Mouse (Mus musculus) liver, embryonic 14.5 days (tissue): ENCODE measurements around the gene Pcare. TPM values are rescaled to one million over a fixed set of nuclear protein-coding genes. Genes with fewer than 3 reads are reported as not detected.

Experiments used
- ATAC-seq: fragments of 200-750 bp; cut with Nextera tagmentation; 2 replicates; pipeline ENCODE4 v1.8.0; 2017; ENCODE audit warnings: moderate number of reproducible peaks, mild to moderate bottlenecking, moderate library complexity; ENCODE audit not compliant: insufficient read depth
- DNase-seq, 3 experiments: peaks; one replicate each; pipeline ENCODE4 v3.0.0-alpha.2; 2012 to 2013; ENCODE audit warnings: low read depth in 3 of 3, low spot score in 3 of 3
- H3K27ac ChIP-seq: fragments of 300-500 bp; sonication (generic); 2 replicates; pipeline ENCODE4 v1.5.1; 2014; ENCODE audit warnings: moderate library complexity, mild to moderate bottlenecking, control low read depth, inconsistent platforms
- H3K27me3 ChIP-seq: fragments of 300-500 bp; sonication (generic); 2 replicates; pipeline ENCODE4 v1.6.1; 2014; ENCODE audit warnings: mild to moderate bottlenecking, low read length, moderate library complexity; ENCODE audit not compliant: control insufficient read depth, insufficient read depth
- H3K36me3 ChIP-seq: fragments of 300-500 bp; sonication (generic); replicated peaks from 2 replicates; pipeline ENCODE4 v1.6.1; 2014; ENCODE audit warnings: low read depth; ENCODE audit not compliant: control insufficient read depth, insufficient read depth
- H3K4me1 ChIP-seq, 2 experiments: fragments of 200-500 bp in 1 of 2; fragments of 300-500 bp in 1 of 2; sonication (generic) in 1 of 2; replicated peaks; 2 replicates each; pipeline ENCODE4 v1.6.1; 2012 to 2014; ENCODE audit warnings: antibody characterized with exemption in 1 of 2, inconsistent platforms in 1 of 2, low read length in 1 of 2; ENCODE audit not compliant: control insufficient read depth in 2 of 2, insufficient read depth in 2 of 2
- H3K4me2 ChIP-seq: fragments of 300-500 bp; sonication (generic); 2 replicates; pipeline ENCODE4 v1.6.1; 2014; ENCODE audit warnings: low read depth, mild to moderate bottlenecking, control low read depth, moderate library complexity
- H3K4me3 ChIP-seq, 2 experiments: fragments of 200-500 bp in 1 of 2; fragments of 300-500 bp in 1 of 2; sonication (generic) in 1 of 2; 2 replicates each; pipeline ENCODE4 v1.5.1; 2012 to 2014; ENCODE audit warnings: low read depth in 2 of 2, low read length in 2 of 2, mild to moderate bottlenecking in 2 of 2, control low read depth in 1 of 2, inconsistent platforms in 1 of 2, moderate library complexity in 1 of 2; ENCODE audit not compliant: insufficient read depth in 1 of 2
- H3K9ac ChIP-seq: fragments of 300-500 bp; sonication (generic); replicated peaks from 2 replicates; pipeline ENCODE4 v1.6.1; 2014; ENCODE audit warnings: mild to moderate bottlenecking, control low read depth, moderate library complexity
- H3K9me3 ChIP-seq: fragments of 300-500 bp; sonication (generic); 2 replicates; pipeline ENCODE4 v1.6.1; 2016; ENCODE audit warnings: low read length, mixed read lengths; ENCODE audit not compliant: control insufficient read depth
- CTCF ChIP-seq: IDR thresholded peaks from 2 replicates; pipeline ENCODE4 v1.5.1; 2016; ENCODE audit warnings: antibody characterized with exemption, low read depth, control low read depth
- EP300 ChIP-seq: IDR thresholded peaks from 2 replicates; pipeline ENCODE4 v1.6.1; 2016; ENCODE audit warnings: antibody characterized with exemption, low read depth
- WGBS: fragments of 180-500 bp; shearing (Covaris S2); extraction: QIAGEN DNeasy Blood & Tissue Kit; methylation state at CpG from one replicate; pipeline ENCODE4 v1.1.7; 2014; ENCODE audit not compliant: insufficient replicate concordance; 5-methylcytosine and 5-hydroxymethylcytosine counted together
- polyA plus RNA-seq, 2 experiments: library from polyadenylated mRNA; depleted of rRNA in 1 of 2; stranded (reverse) in 1 of 2; unstranded in 1 of 2; fragments of >200 nt; fragmentation: Nextera tagmentation in 1 of 2; extraction: Ambion mirVana in 1 of 2; gene quantifications; 2 replicates each; pipeline versions ENCODE4 v1.2.1 to v1.2.3; 2012 to 2014

Gene Pcare
- polyA plus RNA-seq, 2 experiments = 0.02 to 0.03 TPM

- DNase-seq (no peak), ATAC-seq (no peak)
- Histone ChIP-seq H3K27ac (no peak overlapping the region), H3K9me3 (no peaks in the 10 kb centered on the region; the same call in 1 of the 2 replicates), H3K27me3 (peaks cover 12% of the 10 kb centered on the region), H3K4me3 (no peak overlapping the region), H3K36me3 (no peaks in the 10 kb centered on the region), H3K4me1 (no peaks in the 10 kb centered on the region), H3K9ac (no peak overlapping the region), H3K4me2 (no peak overlapping the region)
- TF ChIP-seq CTCF (no peak), EP300 (no peak)
- 33% methylated on average over 10 of the region's 10 CpGs for whole genome bisulfite sequencing
Measured at GRCm38 (mm10) chr17:71783366-71783735, 30.7 kb upstream of the Pcare start.

DNA sequence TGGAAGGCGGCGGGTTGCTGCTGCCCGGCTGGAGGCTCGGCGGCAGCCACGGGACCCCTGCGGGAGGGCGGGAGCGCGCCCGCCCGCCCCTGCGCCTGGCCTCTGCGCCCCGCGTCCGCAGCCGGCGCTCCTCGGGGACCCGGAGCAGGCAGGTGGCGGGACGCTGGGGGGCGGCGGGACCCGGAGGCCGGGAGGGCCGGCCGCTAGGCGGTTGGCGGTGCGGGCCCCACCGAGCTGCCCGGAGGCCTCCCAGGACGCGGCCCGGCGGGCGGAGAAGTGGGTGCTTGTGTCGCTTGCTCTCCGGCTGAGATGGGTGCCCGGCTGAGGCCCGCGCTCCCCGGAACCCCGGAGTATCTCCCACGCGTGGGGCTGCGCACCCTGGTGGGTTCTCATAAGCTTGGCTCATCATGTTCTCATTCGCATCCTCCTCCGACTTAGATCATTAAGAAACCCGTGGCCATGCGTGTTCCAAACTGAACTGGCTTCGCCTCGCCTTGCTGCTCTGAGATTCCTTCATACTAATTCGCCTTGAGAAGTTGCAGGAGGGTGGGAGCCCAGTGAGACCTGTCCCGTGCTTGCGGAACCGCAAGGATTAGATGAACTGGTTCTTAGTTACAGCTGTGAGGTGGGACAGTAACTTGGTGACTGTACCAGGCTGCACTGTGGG lies 30.1 kb upstream of the Pcare start:
- peak overlapping the region; percentile 36 for H3K4me2 ChIP-seq
- H3K27ac ChIP-seq = no peak overlapping the region
- H3K9me3 ChIP-seq = no peaks in the 10 kb centered on the region; the same call in 1 of the 2 replicates
- TF ChIP-seq EP300 = no peak
- no peak for TF ChIP-seq CTCF
- no peak for ATAC-seq
- no peaks in the 10 kb centered on the region for H3K4me1 ChIP-seq
- DNase-seq = no peak
- H3K4me3 ChIP-seq = peak overlapping the region; percentile 10 to 21; a peak in 2 of 4 replicates
- no peak overlapping the region for H3K9ac ChIP-seq
- 3% methylated on average over 52 of the region's 59 CpGs for WGBS
- peaks cover 12% of the 10 kb centered on the region for H3K27me3 ChIP-seq
- no peaks in the 10 kb centered on the region for H3K36me3 ChIP-seq

DNA sequence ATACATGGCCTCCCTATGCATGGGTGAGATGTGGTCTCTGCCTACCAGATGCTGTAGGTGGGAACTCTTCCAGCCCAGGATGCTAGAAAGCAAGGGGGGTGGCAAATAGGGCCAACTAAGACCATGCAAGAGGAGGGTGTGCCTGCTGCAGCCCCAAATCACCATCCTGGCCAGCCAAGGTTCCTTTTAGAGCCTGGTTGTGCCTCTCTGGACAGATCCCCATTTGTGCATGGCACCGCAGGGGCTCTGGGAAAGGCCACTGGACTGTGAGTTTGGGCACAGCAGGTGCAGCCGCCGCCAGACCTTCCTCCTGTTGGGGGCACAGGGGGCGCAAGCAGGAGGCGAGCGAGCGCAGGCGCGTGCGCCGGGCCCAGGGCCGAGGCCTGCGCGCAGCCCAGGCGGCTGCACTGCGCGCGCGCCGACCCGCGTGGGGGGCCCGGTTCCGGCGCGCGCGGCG lies 29.6 kb upstream of the Pcare start:
- no peak for TF ChIP-seq EP300
- no peak for TF ChIP-seq CTCF
- Histone ChIP-seq H3K4me2 (peak overlapping the region; percentile 36), H3K4me1 (no peaks in the 10 kb centered on the region), H3K27ac (no peak overlapping the region), H3K27me3 (peaks cover 12% of the 10 kb centered on the region), H3K9ac (no peak overlapping the region), H3K36me3 (no peaks in the 10 kb centered on the region), H3K9me3 (no peaks in the 10 kb centered on the region; the same call in 1 of the 2 replicates), H3K4me3 (peak overlapping the region; percentile 3 to 21; a peak in 2 of 4 replicates)
- no peak for DNase-seq
- 1% methylated on average over 29 of the region's 29 CpGs for WGBS
- ATAC-seq = no peak

GRCm38 (mm10) chr17:71780945-71781344 lies 28.3 kb upstream of the Pcare start:
- Histone ChIP-seq H3K4me2 (no peak overlapping the region), H3K9ac (no peak overlapping the region), H3K36me3 (no peaks in the 10 kb centered on the region), H3K4me3 (no peak overlapping the region), H3K27me3 (peaks cover 12% of the 10 kb centered on the region), H3K9me3 (no peaks in the 10 kb centered on the region; the same call in 1 of the 2 replicates), H3K27ac (no peak overlapping the region), H3K4me1 (no peaks in the 10 kb centered on the region)
- DNase-seq (no peak), ATAC-seq (no peak)
- TF ChIP-seq EP300 (no peak), CTCF (no peak)
- 70% methylated on average over 4 of the region's 4 CpGs for WGBS

DNA sequence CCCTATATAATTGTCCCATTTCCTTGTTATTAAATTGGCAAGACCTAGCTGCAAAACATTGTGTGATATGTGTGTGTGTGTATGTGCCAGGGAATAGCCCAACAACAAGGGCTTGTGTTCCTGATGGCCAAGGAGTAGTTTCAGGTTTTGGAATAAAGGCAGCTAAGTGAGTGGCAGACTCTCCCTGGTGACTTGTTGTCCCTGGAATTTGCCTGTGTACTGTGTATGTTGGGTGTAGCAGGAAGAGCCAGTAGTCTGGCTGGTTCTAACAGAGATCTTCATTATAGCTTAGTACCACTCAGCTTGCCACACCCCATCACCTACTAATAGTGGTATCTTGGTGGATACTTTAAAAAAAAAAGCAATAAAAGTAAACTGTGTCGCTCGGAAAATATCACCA lies 27.8 kb upstream of the Pcare start:
- Histone ChIP-seq H3K9me3 (no peaks in the 10 kb centered on the region; the same call in 1 of the 2 replicates), H3K4me1 (no peaks in the 10 kb centered on the region), H3K9ac (no peak overlapping the region), H3K4me2 (no peak overlapping the region), H3K36me3 (no peaks in the 10 kb centered on the region), H3K27ac (no peak overlapping the region), H3K4me3 (no peak overlapping the region), H3K27me3 (peaks cover 12% of the 10 kb centered on the region)
- 73% methylated on average over 2 of the region's 2 CpGs for WGBS
- ATAC-seq (no peak), DNase-seq (no peak)
- TF ChIP-seq CTCF (no peak), EP300 (no peak)
